Mouse (Mus musculus) midbrain, postnatal 0 days (tissue): ENCODE results near the gene Enpp3. TPM values are rescaled to one million over a fixed set of nuclear protein-coding genes. Genes with fewer than 3 reads are reported as not detected.
"Not testable (repeated sequence)": the region's sequence is repeated elsewhere in the genome, so short reads cannot be mapped to it uniquely, and the experiment has no call there.

Source experiments
- ATAC-seq: fragments of 200-750 bp; cut with Nextera tagmentation; 2 replicates; pipeline ENCODE4 v1.8.0; 2017; ENCODE audit warnings: moderate number of reproducible peaks, mild to moderate bottlenecking, moderate TSS enrichment, moderate library complexity; ENCODE audit not compliant: low FRiP score
- DNase-seq: peaks from one replicate; pipeline ENCODE4 v3.0.0-alpha.2; 2015; ENCODE audit warnings: low spot score
- H3K27ac ChIP-seq: fragments of 300-500 bp; sonication (generic); 2 replicates; pipeline ENCODE4 v1.5.1; 2014; ENCODE audit warnings: low read depth, mild to moderate bottlenecking, low read length, mixed read lengths
- H3K27me3 ChIP-seq: fragments of 300-500 bp; sonication (generic); 2 replicates; pipeline ENCODE4 v1.6.1; 2014; ENCODE audit warnings: low read length, control low read depth, mixed read lengths; ENCODE audit not compliant: insufficient read depth
- H3K36me3 ChIP-seq: fragments of 300-500 bp; sonication (generic); 2 replicates; pipeline ENCODE4 v1.6.1; 2014; ENCODE audit warnings: low read length, control low read depth, mixed read lengths; ENCODE audit not compliant: insufficient read depth
- H3K4me1 ChIP-seq: fragments of 300-500 bp; sonication (generic); 2 replicates; pipeline ENCODE4 v1.6.1; 2014; ENCODE audit warnings: mild to moderate bottlenecking, control low read depth, antibody characterized with exemption, low read length, mixed read lengths; ENCODE audit not compliant: insufficient read depth
- H3K4me2 ChIP-seq: fragments of 300-500 bp; sonication (generic); 2 replicates; pipeline ENCODE4 v1.6.1; 2014; ENCODE audit warnings: low read depth, mild to moderate bottlenecking, low read length, mixed read lengths; ENCODE audit not compliant: poor library complexity, severe bottlenecking
- H3K4me3 ChIP-seq: fragments of 300-500 bp; sonication (generic); 2 replicates; pipeline ENCODE4 v1.5.1; 2014; ENCODE audit warnings: low read depth, mild to moderate bottlenecking, low read length, moderate library complexity
- H3K9ac ChIP-seq: fragments of 300-500 bp; sonication (generic); replicated peaks from 2 replicates; pipeline ENCODE4 v1.6.1; 2014; ENCODE audit warnings: mild to moderate bottlenecking, low read length, moderate library complexity, mixed read lengths; ENCODE audit not compliant: poor library complexity, severe bottlenecking
- H3K9me3 ChIP-seq: fragments of 300-500 bp; sonication (generic); 2 replicates; pipeline ENCODE4 v1.6.1; 2016; ENCODE audit warnings: low read length, control low read depth
- CTCF ChIP-seq: IDR thresholded peaks from 2 replicates; pipeline ENCODE4 v1.5.1; 2016; ENCODE audit warnings: antibody characterized with exemption, mild to moderate bottlenecking
- WGBS: fragments of 180-500 bp; shearing (Covaris S2); extraction: QIAGEN DNeasy Blood & Tissue Kit; methylation state at CpG from one replicate; pipeline ENCODE4 v1.1.7; 2014; 5-methylcytosine and 5-hydroxymethylcytosine counted together
- polyA plus RNA-seq: library from polyadenylated mRNA; unstranded; fragments of >200 nt; fragmentation: Nextera tagmentation; extraction: Ambion mirVana; gene quantifications from 2 replicates; pipeline ENCODE4 v1.2.1, GENCODE M21; 2015
- total RNA-seq: library from RNA; depleted of rRNA; stranded (reverse); fragments of >200 nt; gene quantifications from 2 replicates; pipeline ENCODE4 v1.2.3, GENCODE M21; 2014

Enpp3 gene
- total and polyA plus RNA-seq, 2 experiments from 2014 or later = 1.2 to 1.6 TPM

GRCm38 (mm10) chr10:24819526-24819925 is 23.1 kb downstream of the Enpp3 start:
- DNase-seq (no peak), ATAC-seq (no peak)
- Histone ChIP-seq H3K27ac (no peak overlapping the region), H3K4me1 (no peaks in the 10 kb centered on the region), H3K9ac (no peak overlapping the region), H3K4me2 (no peak overlapping the region), H3K4me3 (no peak overlapping the region), H3K36me3 (no peaks in the 10 kb centered on the region), H3K9me3 (no peaks in the 10 kb centered on the region), H3K27me3 (no peaks in the 10 kb centered on the region)
- WGBS = 56% methylated on average over 3 of the region's 3 CpGs
- TF ChIP-seq CTCF = no peak

GRCm38 (mm10) chr10:24810639-24811038 is 32.0 kb downstream of the Enpp3 start:
- no peaks in the 10 kb centered on the region for H3K9me3 ChIP-seq
- H3K27ac ChIP-seq = no peak overlapping the region
- WGBS = 76% methylated on average over 10 of the region's 10 CpGs
- H3K27me3 ChIP-seq = no peaks in the 10 kb centered on the region
- TF ChIP-seq CTCF = no peak
- ATAC-seq (no peak), DNase-seq (no peak)
- H3K36me3 ChIP-seq = no peaks in the 10 kb centered on the region
- H3K4me2 ChIP-seq = no peak overlapping the region
- no peak overlapping the region for H3K9ac ChIP-seq
- no peaks in the 10 kb centered on the region for H3K4me1 ChIP-seq
- no peak overlapping the region for H3K4me3 ChIP-seq

- H3K9ac ChIP-seq = no peak overlapping the region
- ATAC-seq (no peak), DNase-seq (no peak)
- TF ChIP-seq CTCF = no peak
- H3K4me3 ChIP-seq = no peak overlapping the region
- H3K27ac ChIP-seq = no peak overlapping the region
- H3K4me2 ChIP-seq = no peak overlapping the region
- no peaks in the 10 kb centered on the region for H3K27me3 ChIP-seq
- 0 out of 2 replicates have a peak, but pooled peaks cover 3% of the 10 kb centered on the region for H3K36me3 ChIP-seq
- 90% methylated on average over 5 of the region's 5 CpGs for WGBS
- no peaks in the 10 kb centered on the region for H3K4me1 ChIP-seq
- no peaks in the 10 kb centered on the region for H3K9me3 ChIP-seq
These were observed 35.9 kb downstream of the Enpp3 start for GRCm38 (mm10) chr10:24806756-24807155.

DNA sequence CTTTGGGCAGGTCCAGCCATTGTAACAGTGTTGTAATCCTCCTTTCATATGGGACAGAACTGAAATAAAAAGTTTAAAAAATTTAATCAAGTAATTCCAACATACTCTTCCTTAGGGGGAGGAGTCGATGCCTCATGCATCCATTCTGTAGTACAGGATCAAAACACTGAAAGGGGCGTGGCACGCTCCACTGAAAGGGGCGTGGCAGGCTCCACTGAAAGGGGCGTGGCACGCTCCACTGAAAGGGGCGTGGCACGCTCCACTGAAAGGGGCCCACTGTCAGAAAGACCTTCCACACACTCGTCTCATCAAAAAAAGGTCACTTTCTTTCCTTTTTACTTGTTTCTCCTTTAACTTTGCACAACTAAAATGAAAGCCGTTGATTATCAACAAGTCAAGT is 36.7 kb downstream of the Enpp3 start:
- TF ChIP-seq CTCF = no peak
- 93% methylated on average over 10 of the region's 10 CpGs for WGBS
- no peak overlapping the region for H3K4me3 ChIP-seq
- no peaks in the 10 kb centered on the region for H3K27me3 ChIP-seq
- no peaks in the 10 kb centered on the region for H3K9me3 ChIP-seq
- no peaks in the 10 kb centered on the region for H3K4me1 ChIP-seq
- H3K4me2 ChIP-seq = no peak overlapping the region
- H3K27ac ChIP-seq = no peak overlapping the region
- DNase-seq (no peak), ATAC-seq (no peak)
- H3K36me3 ChIP-seq = 0 out of 2 replicates have a peak, but pooled peaks cover 3% of the 10 kb centered on the region
- no peak overlapping the region for H3K9ac ChIP-seq

DNA sequence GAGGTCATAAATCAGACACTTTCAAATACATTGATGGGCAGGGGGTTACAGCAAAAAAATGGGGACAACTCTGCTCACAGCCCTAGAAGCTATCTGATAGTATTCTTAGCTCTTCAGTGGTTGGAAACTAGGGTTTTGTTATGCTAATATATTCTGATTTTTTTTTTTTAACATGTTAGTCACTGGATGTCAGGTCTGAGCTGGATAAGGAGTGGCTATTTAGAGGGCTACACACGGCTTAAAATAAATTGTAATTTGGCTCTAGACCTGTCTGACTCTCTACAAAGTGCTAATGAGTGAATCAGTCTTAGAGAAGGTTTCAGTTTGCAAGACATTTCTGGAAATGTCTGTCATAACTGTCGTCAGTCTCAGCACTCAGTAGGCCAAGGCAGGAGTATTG is 37.5 kb downstream of the Enpp3 start:
- no peaks in the 10 kb centered on the region for H3K9me3 ChIP-seq
- no peak overlapping the region for H3K4me3 ChIP-seq
- H3K4me2 ChIP-seq = no peak overlapping the region
- WGBS = 78% methylated on average over 2 of the region's 2 CpGs
- H3K27me3 ChIP-seq = no peaks in the 10 kb centered on the region
- no peaks in the 10 kb centered on the region for H3K4me1 ChIP-seq
- H3K9ac ChIP-seq = no peak overlapping the region
- DNase-seq = no peak
- ATAC-seq = no peak
- H3K36me3 ChIP-seq = 0 out of 2 replicates have a peak, but pooled peaks cover 3% of the 10 kb centered on the region
- H3K27ac ChIP-seq = no peak overlapping the region
- TF ChIP-seq CTCF = no peak

DNA sequence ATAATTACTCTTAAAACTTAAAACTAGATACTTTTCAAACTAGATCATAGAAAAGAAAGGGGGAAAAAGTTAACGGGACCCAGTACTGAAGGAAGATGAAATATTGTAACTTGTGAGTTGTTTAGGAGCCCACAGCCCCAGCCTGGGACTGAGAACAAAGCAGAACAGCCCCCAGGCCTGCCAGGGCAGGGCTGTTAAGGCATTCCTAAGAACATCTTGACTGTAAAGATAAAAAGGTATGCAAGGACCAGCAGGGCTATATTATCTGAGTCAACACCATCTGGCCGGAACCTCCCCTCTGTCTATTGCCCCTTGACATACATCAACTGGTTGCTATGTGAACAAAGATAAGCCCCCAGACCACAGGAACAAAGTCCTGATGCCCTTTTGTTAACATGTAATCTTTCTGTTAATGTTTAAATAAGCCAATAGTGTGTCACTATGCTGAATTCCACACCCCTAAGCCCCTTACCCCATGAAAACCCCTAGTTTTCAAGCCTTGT is 39.8 kb downstream of the Enpp3 start:
- not testable (repeated sequence) for ATAC-seq, H3K36me3 ChIP-seq, H3K4me3 ChIP-seq, H3K27ac ChIP-seq, DNase-seq, H3K9me3 ChIP-seq, H3K4me2 ChIP-seq, H3K4me1 ChIP-seq, H3K9ac ChIP-seq, H3K27me3 ChIP-seq
- 94% methylated on average over 2 of the region's 2 CpGs for WGBS
